Mouse (Mus musculus) adrenal gland, adult 18-20 months (tissue): ENCODE measurements at regions not wholly inside any gene's neighbourhood (a gene's known extent, or its start where the extent isn't known, plus 50 kb on each side); places are given as distances from the start of the nearest gene placed in this dataset.

Experiments
- DNase-seq, 2 experiments: peaks; one replicate each; pipeline ENCODE4 v3.0.0; 2021 to 2022; ENCODE audit warnings: low spot score in 2 of 2

- DNase-seq: peak in 1 of 2 experiments; percentile 11
Measured at GRCm38 (mm10) chr15:50246418-50247186, 3638.1 kb upstream of the Gm7489 start.

- no peak for DNase-seq
Measured at GRCm38 (mm10) chr15:50260057-50260456, 3624.6 kb upstream of the Gm7489 start.

DNA sequence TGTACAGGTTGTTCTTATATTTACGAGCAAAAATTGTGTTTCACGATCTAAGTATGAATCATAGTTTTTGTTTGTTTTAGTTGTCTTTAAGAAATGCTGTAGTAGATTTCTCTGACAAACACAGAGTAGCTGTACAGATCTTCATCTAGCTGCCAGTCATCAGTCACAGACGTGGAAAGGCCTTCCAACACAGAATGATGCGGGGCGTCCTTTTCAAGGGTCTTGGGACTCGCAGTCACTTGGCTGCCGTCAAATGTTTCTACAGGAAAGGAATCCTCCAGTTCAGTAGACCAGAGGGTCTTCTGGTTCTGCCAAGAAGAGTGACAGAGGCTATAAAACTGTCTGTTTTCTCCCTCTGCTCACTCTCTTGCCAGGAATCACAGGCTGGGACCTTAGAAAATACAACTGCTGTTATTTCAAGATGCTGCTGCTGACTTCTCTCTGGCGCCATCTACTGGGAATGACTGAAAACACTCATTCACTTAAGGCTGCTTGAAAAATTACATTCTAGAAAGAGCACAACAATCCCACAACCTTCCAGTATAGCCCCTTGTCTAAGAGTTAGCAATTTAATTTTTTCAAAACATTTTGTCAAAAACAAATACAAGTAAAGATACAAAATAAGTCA lies 3623.3 kb upstream of the Gm7489 start:
- DNase-seq: peak in 1 of 2 experiments; percentile 38

GRCm38 (mm10) chr15:50267542-50267941 lies 3617.2 kb upstream of the Gm7489 start:
- no peak for DNase-seq

GRCm38 (mm10) chr15:50271646-50272045 lies 3613.1 kb upstream of the Gm7489 start:
- DNase-seq: no peak

DNA sequence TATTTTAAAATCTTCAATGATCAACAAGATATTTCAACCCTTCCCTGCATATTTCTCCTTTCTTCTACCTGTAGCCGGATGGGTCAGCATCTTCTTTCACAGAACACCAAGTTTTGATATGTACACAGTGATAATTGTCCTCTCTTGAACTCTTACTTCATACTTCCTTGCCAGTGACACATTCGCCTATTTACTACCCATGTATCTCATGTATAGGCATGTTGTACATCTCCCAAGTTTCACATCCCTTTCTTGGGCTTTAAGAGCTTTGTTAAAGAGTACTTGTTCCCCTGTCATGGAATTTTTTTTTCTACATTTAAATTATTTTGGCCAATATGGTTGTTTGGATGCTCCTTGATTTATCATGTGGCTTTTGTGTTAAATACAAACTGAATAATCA lies 3602.1 kb upstream of the Gm7489 start:
- no peak for DNase-seq

DNA sequence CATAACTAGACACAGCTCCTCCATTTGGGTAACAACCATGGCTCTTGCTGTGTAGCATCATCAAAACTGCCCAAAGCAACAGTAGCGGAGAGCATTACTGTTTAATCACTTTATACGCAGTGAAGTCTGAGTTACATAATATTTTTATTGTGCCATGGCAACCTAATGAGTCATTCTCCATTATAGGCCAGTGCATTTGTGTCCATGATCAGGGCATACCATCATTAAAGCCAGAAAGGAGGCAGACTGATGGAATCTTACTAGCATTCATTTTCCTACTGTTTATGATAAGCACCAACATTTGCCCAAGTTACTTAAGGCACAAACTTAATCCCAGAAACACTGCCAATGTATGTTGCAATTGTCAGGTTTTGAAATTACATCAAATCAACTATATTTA lies 3601.2 kb upstream of the Gm7489 start:
- no peak for DNase-seq

- DNase-seq: no peak
Measured at GRCm38 (mm10) chr15:50301831-50302230, 3582.9 kb upstream of the Gm7489 start.

DNA sequence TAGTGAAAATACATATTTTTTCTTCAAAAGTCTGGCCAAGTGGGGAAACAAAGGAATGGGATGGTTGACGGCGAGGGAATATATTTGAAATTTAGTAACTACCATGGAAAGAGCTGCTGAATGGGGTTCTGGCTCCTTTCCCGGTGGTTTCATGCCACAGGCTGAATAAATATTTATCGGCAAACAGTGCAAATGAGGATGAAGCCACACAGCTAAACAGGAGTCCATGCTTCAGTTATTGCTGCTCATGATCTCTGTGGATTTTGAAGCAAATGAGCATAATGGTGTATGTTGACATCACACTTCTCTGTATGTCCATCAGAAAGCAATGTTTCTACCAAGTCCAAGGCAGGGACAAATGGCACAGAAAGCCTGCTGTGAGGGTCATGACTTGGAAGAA lies 3580.6 kb upstream of the Gm7489 start:
- DNase-seq: no peak

DNA sequence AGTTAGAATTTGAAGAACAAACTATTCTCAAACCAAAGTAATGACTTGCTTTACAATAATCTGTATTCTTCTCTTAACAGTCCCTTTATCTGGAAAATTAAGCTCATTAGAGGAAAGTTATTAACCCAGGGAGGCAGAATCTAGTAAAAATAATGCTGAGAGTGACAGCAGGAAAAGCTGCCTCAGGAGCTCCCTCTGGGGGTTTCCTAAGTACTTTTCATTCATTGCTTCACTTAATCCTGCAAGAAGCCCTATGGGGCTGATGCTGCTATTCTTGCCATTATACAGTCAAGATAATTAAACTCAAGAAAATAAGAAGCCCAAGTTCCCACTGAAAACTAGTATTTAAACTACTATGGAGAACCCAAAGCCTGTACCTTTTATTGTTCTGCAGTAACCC lies 3563.9 kb upstream of the Gm7489 start:
- DNase-seq: no peak

DNA sequence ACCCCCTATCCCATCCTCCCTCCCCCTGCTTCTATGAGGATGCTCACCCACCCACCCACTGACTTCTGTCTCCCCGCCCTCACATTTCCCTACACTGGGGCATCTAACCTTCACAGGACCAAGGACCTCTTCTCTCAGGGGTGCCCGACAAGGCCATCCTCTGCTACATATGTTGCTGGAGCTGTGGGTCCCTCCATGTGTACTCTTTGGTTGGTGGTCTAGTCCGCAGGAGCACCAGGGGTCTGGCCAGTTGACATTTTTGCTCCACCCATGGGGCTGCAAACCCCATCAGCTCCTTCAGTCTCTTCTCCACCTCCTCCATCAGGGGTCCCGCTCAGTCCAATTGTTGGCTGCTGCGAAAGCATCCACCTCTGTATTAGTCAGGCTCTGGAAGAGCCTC lies 3539.2 kb upstream of the Gm7489 start:
- no peak for DNase-seq

- DNase-seq: no peak
Measured at GRCm38 (mm10) chr15:50346953-50347352, 3537.8 kb upstream of the Gm7489 start.

- DNase-seq: no peak
Measured at GRCm38 (mm10) chr15:50360033-50360988, 3524.4 kb upstream of the Gm7489 start.

- no peak for DNase-seq
Measured at GRCm38 (mm10) chr15:50361334-50361733, 3523.4 kb upstream of the Gm7489 start.

- peak in 1 of 2 experiments; percentile 18 for DNase-seq
Measured at GRCm38 (mm10) chr15:50361751-50362507, 3522.8 kb upstream of the Gm7489 start.

GRCm38 (mm10) chr15:50400006-50400781 lies 3484.5 kb upstream of the Gm7489 start:
- no peak for DNase-seq

GRCm38 (mm10) chr15:50401386-50401785 lies 3483.3 kb upstream of the Gm7489 start:
- no peak for DNase-seq

DNA sequence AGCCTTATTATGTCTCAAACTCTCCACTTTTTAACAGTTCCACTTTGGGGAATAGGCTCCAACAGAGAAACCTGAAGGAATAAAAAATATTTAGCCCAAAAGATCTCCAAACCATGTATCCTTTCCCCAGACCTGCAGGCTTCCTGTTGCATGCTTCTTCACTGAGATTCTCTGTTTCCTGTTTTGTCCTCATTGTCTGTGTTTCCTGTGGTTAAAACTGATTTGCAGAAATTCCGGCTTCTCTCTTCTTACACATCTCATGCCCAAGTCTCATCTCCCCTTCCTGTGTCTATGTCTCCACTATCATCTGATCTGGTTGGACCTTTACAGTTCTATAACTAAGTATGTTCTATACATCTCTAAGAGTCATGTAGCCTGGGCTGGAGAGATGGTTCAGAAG lies 3482.2 kb upstream of the Gm7489 start:
- DNase-seq: no peak

GRCm38 (mm10) chr15:50403883-50404282 lies 3480.8 kb upstream of the Gm7489 start:
- no peak for DNase-seq

DNA sequence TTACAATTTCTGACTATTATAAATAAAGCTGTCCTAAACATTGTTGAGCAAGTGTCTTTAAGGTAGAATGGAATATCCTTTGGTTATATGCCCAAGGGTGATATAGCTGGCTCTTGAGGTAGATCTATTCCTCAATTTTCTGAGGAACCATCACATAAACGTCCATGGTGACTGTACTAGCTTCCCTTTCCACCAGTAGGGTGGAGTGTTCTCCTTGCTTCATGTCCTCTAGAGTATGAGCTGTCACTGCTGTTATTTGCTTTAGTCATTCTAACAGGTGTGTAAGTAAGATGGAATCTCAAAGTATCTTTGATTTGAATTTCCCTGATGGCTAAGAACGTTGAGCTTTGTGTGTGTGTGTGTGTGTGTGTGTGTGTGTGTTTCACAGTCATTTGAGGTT lies 3475.7 kb upstream of the Gm7489 start:
- DNase-seq: no peak
